Comparison of ENCODE assay signal across 9 mouse cellular contexts in the genomic region with DNA sequence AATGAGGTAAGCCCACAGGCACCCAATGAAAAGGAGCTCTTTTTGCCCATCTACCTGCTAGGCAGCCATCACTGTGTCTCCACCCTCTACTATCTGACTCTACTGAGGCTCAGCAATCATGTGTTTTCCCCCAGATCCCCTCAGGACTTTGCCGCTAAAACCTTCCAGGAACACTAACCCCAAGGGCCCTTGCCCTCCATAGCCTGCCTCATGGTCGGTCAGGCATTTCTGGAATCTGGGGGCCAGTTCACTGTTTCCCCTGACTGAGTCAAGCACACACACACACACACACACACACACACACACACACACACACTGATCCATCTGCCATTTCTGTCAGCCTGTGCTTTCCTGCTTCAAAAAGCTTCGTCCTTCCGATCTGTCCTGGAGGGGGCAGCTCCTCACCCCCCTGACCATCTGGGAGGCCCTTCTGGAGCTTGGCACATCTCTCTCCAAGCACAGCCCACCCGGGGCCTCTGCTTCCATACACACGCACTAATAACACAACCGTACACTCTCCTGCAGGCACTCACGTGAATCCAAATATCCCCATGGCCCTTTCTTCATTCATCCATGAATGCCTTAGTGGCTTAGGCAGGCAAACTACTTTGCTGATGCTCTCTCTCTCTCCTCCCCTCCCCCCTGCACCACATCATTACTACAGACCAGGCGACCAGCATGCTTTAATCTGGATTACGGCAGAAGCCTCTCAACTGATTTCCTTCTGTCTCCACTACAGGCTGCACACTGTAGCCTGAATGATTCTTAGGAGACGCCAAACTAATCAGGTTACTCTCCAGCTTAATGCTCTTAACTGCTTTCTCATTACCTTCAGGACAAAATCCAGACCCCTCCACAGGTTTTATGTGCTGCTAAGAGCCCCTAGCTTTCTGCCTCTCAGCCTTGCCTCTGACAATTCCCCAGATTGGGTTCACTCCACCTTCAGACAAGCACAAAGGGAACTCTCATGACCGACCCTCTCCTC. TPM values are rescaled to one million over a fixed set of nuclear protein-coding genes. Genes with fewer than 3 reads are reported as not detected.
DNase-seq lines count a peak whose midpoint lies in the region; ATAC-seq and TF ChIP-seq lines count a peak whose summit lies in the region.
"Had no signal": no experiment of that assay in that cellular context is flagged by ENCODE, and none has a peak within 500 bp of the region (broad histone marks: within the 10 kb centered on the region; RNA-seq: fewer than 3 reads in every experiment).

No protein-coding gene starts in this region.

- 53% methylated on average over 12 of the region's 12 CpGs for WGBS in lung, postnatal 0 days
- WGBS in intestine, embryonic 14.5 days, result 36% methylated on average over 12 of the region's 12 CpGs

- H3K27me3 ChIP-seq in lung, postnatal 0 days (replicated peaks; ENCODE audit: insufficient read depth, low read length), result no peaks in the 10 kb centered on the region
- no peaks in the 10 kb centered on the region for H3K27me3 ChIP-seq in intestine, embryonic 14.5 days (replicated peaks; ENCODE audit: control insufficient read depth, insufficient read depth, low read length)

- no peaks in the 10 kb centered on the region for H3K4me1 ChIP-seq in lung, postnatal 0 days (ENCODE audit: insufficient read depth, low read depth, low read length)
- peaks cover 8% of the 10 kb centered on the region for H3K4me1 ChIP-seq in intestine, embryonic 14.5 days (replicated peaks; ENCODE audit: control insufficient read depth, insufficient read depth, low read length)

- ATAC-seq in lung, postnatal 0 days, result 0 out of 2 replicates have a peak, but pooled peaks have one; percentile 1
- ATAC-seq in intestine, embryonic 14.5 days (replicated peaks; ENCODE audit: low FRiP score, low TSS enrichment, low read depth), result no peak

- H3K36me3 ChIP-seq in lung, postnatal 0 days (ENCODE audit: insufficient read depth, low read length), result peaks cover 4% of the 10 kb centered on the region; the same call in 1 of the 2 replicates
- H3K36me3 ChIP-seq in intestine, embryonic 14.5 days (ENCODE audit: control insufficient read depth, insufficient read depth, low read length), result peaks cover 46% of the 10 kb centered on the region

- no peak for DNase-seq in lung, postnatal 0 days (ENCODE audit: low spot score)
- DNase-seq in lung, postnatal 36 days, result no peak
- peak; percentile 15 for DNase-seq in embryo, embryonic 9.5 days (ENCODE audit: extremely low spot score)
- no peak for DNase-seq in intestine, embryonic 14.5 days (ENCODE audit: low spot score)
- peak; percentile 92 for DNase-seq in retina, postnatal 1 day
- no peak for DNase-seq in gastrocnemius, postnatal 25 days
- no peak for DNase-seq in ovary, postnatal 36 days (ENCODE audit: low spot score)
- DNase-seq in c-Kit-positive CD71-positive TER-119-positive erythroid progenitor cells, embryonic 14.5 days (ENCODE audit: low spot score), result no peak

- H3K4me2 ChIP-seq in lung, postnatal 0 days (replicated peaks; ENCODE audit: low read depth, low read length), result no peak overlapping the region
- no peak overlapping the region for H3K4me2 ChIP-seq in intestine, embryonic 14.5 days (ENCODE audit: low read length)

- no peak for TF ChIP-seq CTCF in lung, postnatal 0 days (IDR thresholded peaks at IDR 0.05)

- no peak overlapping the region for H3K4me3 ChIP-seq in lung, postnatal 0 days (ENCODE audit: low read depth, low read length)
- no peak overlapping the region for H3K4me3 ChIP-seq in intestine, embryonic 14.5 days (ENCODE audit: low read depth, low read length)
- H3K4me3 ChIP-seq: myocyte had no signal

- TF ChIP-seq EP300 in lung, postnatal 0 days (IDR thresholded peaks at IDR 0.05), result no peak

- no peaks in the 10 kb centered on the region for H3K9me3 ChIP-seq in lung, postnatal 0 days (ENCODE audit: low read length)
- no peaks in the 10 kb centered on the region for H3K9me3 ChIP-seq in intestine, embryonic 14.5 days (ENCODE audit: control insufficient read depth, low read length)

- no peak overlapping the region for H3K9ac ChIP-seq in lung, postnatal 0 days (replicated peaks; ENCODE audit: low read depth)
- no peak overlapping the region for H3K9ac ChIP-seq in intestine, embryonic 14.5 days (ENCODE audit: low read length)

- H3K27ac ChIP-seq in lung, postnatal 0 days (ENCODE audit: low read length), result no peak overlapping the region
- peak overlapping the region; percentile 16; the same call in 1 of the 2 replicates for H3K27ac ChIP-seq in intestine, embryonic 14.5 days (ENCODE audit: low read depth)

RNA-seq across cellular contexts. Expression of a gene that starts 11.6 kb away (rescaled TPM):
- polyA plus RNA-seq in lung, postnatal 0 days (2015; fragmentation: Nextera tagmentation; extraction: Ambion mirVana), result 71.2 and 77.6 TPM in 2 replicates
- 45.1 and 46.3 TPM in 2 replicates for polyA plus RNA-seq in intestine, embryonic 14.5 days (2014; fragmentation: Nextera tagmentation; extraction: Ambion mirVana)
- total RNA-seq in gastrocnemius, postnatal 25 days (2021), result 1 to 10 TPM; 6.5 to 9.1 TPM

RNA-seq across cellular contexts. Expression of a gene that starts 15.6 kb away (rescaled TPM):
- polyA plus RNA-seq in lung, postnatal 0 days (2015; fragmentation: Nextera tagmentation; extraction: Ambion mirVana), result 57.1 and 57.5 TPM in 2 replicates
- polyA plus RNA-seq in intestine, embryonic 14.5 days (2014; fragmentation: Nextera tagmentation; extraction: Ambion mirVana), result 36.1 and 37.5 TPM in 2 replicates
- total RNA-seq in gastrocnemius, postnatal 25 days (2021), result 10 to 100 TPM; 48.6 to 51.5 TPM

RNA-seq across cellular contexts. Expression of a gene that starts 30.1 kb away (rescaled TPM):
- 1.7 and 2.0 TPM in 2 replicates for polyA plus RNA-seq in lung, postnatal 0 days (2015; fragmentation: Nextera tagmentation; extraction: Ambion mirVana)
- 0.46 and 0.65 TPM in 2 replicates for polyA plus RNA-seq in intestine, embryonic 14.5 days (2014; fragmentation: Nextera tagmentation; extraction: Ambion mirVana)
- total RNA-seq in gastrocnemius, postnatal 25 days (2021), result not detected

Comparison
In these comparisons a context has a peak if more than half of its experiments do, and no peak if none do; other contexts are left out.
1. DNase-seq: peak in embryo, embryonic 9.5 days (single experiment) and retina, postnatal 1 day (single experiment); none in lung, postnatal 0 days (single experiment), lung, postnatal 36 days (single experiment), intestine, embryonic 14.5 days (single experiment), gastrocnemius, postnatal 25 days (single experiment), ovary, postnatal 36 days (single experiment) and c-Kit-positive CD71-positive TER-119-positive erythroid progenitor cells, embryonic 14.5 days (single experiment).